Mouse (Mus musculus) colon, adult 2 months (tissue): Measurements from ENCODE around the gene L3mbtl1. TPM values are rescaled to one million over a fixed set of nuclear protein-coding genes. Genes with fewer than 3 reads are reported as not detected.

Experiments used
- polyA plus RNA-seq: library from polyadenylated mRNA; depleted of rRNA; stranded (reverse); fragments of >200 nt; gene quantifications from 2 replicates; pipeline ENCODE4 v1.2.3, GENCODE M21; 2012; rRNA removed

Gene L3mbtl1
- polyA plus RNA-seq: 0.09 and 0.15 TPM in 2 replicates

DNA sequence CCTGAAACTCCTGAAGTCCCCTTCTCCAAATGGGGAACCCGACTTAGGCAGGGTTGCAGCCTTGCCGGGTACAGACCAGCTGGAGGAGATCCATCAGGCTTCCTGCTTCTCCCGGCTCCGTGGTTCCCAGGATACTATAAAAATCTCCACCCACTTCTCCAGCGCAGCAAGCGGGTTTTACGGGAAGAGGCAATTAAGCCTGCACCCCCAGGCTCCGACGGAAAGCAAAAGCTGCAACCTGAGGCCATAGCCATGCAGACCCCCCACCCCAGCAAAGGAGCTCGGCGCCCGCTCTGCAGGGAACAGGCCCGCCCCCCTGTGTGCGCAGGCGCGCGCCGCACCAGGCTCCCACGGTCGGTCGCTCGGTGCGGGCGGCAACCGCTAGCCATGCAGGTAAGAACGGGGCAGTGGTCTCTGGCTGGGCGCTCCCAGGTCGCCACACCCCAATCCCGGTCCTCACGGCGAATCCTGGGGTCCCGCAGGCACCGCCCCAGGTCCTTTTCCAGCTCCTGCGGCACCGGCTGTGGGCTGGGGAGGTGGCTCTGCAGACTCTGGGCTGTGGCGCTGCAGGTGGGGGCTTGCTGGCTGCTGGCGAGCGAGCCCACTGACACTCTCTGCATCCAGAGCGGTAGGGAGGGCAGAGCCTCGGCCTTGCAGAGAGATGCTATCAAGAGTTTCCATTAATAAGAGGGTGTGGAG, at the start of gene L3mbtl1:
L3mbtl1 (plus strand) TSS at position 325 of the 699 bp plus-strand sequence.

DNA sequence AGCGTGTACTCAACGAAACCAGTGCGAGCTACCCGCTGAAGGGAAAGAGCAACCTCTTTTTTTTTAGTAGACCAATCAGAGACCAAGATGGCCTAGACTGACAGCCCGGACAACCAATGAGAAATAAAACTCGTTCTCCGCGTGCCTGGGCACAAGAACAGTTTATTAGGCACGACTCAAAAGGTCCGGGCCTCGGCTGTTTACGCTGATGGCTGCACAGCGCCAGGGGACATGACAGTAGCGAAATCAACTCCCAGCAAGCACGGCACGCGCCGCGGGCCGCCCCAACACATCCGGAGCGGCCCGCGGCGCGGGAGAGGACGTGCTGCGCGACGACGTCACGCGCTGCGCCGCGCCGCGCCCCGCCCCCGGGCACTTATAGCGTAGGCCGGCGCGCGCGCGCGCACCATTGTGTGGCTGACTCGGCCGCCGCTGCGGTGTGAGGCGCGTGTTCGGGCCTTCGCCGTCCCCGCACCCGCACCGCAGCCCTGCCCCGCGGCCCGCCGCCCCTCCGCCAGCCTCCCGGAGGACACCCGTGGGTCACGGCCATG, 12.1 kb upstream of the L3mbtl1 start, which contains the start of gene Srsf6:
Srsf6 (plus strand) TSS at position 406 of the 551 bp plus-strand sequence.

DNA sequence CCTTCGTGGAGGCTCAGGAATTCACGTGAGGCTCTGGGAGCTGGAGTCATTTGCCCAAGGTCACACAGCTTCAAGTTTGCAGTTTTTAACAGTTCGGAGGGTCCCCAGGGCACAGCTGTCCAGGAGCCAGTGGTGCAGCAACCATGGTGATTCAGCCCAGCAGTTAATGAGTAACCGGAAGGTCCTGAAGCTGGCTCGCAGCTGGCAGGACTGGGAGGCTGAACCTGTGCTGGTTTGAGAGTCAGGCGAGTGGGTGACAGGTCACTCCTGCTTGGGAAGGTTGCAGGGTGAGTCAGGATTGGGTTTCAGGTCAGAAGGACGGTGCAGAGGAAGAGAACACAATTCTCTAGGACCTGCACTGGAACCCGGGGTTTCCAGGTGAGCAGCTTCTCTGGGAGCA, 43.9 kb downstream of the L3mbtl1 start, which contains the start of gene Sgk2:
Sgk2 (plus strand) TSS at position 113 of the 400 bp plus-strand sequence.

DNA sequence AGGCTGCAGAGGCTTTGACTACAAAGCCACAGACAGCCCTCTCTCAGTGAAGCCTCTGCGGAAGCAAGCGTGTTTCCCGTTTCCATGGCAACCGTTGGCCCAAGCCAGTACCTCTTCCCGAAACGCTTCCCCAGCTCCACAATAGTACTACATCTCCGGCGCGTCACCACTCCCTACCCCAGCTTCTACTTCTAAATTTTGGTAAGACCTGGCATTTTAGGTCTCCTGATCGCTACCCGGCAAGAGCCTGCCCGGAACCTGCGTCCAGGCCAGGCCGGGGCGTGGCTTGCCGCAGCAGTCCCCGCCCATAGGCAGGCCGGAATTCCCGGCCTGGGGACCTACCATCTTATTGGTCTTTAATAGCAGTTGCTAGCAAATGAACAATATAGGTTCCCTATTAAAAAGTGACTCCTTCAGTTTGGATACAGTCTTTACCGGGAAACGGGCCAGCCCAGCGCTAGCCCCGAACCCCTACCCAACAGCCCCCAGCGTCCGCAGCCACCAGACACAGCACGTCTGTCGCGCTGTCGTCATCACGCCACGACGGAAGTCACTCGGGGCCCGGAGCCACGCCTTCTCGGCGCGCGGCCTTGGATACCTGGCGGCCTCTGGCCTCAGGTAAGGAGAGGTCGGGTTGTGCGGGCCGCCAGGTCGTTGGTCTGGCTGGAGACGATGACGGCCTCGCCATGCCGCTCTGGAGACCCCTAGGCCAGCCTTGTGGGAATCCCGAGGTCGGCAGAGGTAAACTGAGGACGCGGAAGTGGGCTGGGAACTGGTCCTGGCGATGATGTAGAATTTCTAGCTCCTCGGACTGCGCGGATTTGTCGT, 73.9 kb downstream of the L3mbtl1 start, which contains the start of gene Ift52:
Ift52 (plus strand) TSS at position 439 of the 828 bp plus-strand sequence.

Other genes starting within 250 kb of the L3mbtl1 start
- gene Srsf6, start 11.9 kb upstream of the L3mbtl1 start, polyA plus RNA-seq: 99.4 and 119 TPM in 2 replicates
- gene Sgk2, start 43.9 kb downstream of the L3mbtl1 start, polyA plus RNA-seq: 16.2 and 27.7 TPM in 2 replicates
- 14.6 and 16.8 TPM in 2 replicates for gene Ift52, start 73.9 kb downstream of the L3mbtl1 start, polyA plus RNA-seq
- 4.4 and 4.7 TPM in 2 replicates for gene Mybl2, start 111.2 kb downstream of the L3mbtl1 start, polyA plus RNA-seq
- gene Gtsf1l, start 144.4 kb downstream of the L3mbtl1 start, polyA plus RNA-seq: not detected in 2 replicates